Mouse (Mus musculus) neutrophil, adult 83 days (primary cell): ENCODE measurements around the gene Taar8a. TPM values are rescaled to one million over a fixed set of nuclear protein-coding genes. Genes with fewer than 3 reads are reported as not detected.

ENCODE experiments used
- total RNA-seq, 2 experiments: library from RNA; stranded (reverse); gene quantifications; one replicate each; pipeline ENCODE4 v1.2.4; 2023

The Taar8a gene
- not detected for total RNA-seq

DNA sequence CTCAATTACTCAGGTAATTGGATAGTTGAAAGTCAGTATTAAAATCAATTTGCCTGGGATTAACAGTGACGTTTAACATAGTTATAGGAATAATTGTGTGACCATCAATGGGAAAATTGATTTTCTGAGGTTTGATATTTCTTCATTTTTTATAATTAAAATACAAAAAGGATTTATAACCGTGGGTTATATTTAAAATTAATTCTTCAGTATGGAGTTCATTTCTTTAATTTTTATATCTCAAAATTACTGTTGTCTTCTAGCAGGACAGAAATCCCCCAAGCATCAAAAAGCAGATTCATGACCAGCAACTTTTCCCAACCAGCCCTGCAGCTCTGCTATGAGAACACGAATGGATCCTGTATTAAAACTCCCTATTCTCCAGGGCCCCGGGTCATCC, at the start of gene Taar8a:
TSS of gene Taar8a (plus strand) at position 301 of the 400 bp plus-strand sequence.

DNA sequence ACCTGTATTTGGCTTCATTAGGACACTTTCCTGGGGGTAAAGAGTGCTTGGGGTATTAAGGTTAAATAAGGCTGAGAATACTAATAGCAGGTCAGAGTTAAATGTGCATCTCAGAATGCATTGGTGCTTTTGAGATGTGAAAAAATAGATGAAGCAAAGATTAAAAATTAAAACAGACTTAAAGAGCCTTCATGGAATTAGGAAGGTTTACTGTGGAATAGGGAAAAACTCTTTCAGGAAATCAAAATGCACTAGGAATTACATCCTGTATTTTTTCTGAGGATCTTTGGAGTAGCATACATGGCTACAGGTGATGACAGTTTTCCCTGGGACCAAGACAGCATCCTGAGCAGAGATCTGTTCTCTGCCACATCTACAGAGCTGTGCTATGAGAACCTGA, 49.4 kb upstream of the Taar8a start, which contains the start of gene Taar7d:
TSS of gene Taar7d (plus strand) at position 301 of the 400 bp plus-strand sequence.

DNA sequence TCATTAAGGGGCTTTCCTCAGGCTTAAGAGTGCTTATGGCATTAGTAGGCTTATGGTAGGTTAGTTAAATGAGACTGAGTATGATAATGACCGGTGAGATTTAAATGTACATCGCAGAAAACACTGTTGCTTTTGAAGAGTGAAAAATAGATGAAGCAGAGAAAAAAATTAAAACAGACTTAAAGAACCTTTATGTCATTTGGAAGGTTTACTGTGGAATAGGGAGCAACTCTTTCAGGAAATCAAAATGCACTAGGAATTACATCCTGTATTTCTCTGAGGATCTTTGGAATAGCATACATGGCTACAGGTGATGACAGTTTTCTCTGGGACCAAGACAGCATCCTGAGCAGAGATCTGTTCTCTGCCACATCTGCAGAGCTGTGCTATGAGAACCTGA, 39.0 kb upstream of the Taar8a start, which contains the start of gene Taar7e:
TSS of gene Taar7e (plus strand) at position 301 of the 400 bp plus-strand sequence.

DNA sequence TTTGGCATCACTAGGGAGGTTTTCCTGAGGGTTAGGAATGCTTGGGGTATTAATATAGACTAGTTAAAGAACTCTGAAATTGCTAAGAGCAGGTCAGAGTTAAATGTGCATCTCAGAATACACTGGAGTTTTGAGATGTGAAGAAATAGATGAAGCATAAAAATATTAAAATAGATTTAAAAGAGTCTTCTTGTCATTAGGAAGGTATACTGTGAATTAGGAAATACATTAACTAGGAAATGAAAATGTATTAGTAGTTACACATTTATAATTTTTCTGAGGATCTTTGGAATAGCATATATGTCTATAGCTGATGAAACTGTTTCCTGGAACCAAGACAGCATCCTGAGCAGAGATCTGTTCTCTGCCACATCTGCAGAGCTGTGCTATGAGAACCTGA, 27.1 kb upstream of the Taar8a start, which contains the start of gene Taar7f:
TSS of gene Taar7f (plus strand) at position 301 of the 400 bp plus-strand sequence.

DNA sequence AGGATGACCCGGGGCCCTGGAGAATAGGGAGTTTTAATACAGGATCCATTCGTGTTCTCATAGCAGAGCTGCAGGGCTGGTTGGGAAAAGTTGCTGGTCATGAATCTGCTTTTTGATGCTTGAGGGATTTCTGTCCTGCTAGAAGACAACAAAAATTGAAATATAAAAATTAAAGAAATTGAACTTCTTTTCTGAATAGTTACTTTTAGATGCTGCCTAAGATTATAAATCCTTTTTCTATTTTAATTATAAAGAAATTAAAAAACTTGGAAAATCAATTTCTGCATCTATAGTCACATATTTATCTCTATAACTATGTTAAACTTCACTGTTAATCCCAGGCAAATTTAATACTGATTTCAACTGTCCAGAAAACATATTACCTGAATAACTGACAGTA, 15.9 kb downstream of the Taar8a start, which contains the start of gene Taar8b:
TSS of gene Taar8b (minus strand) at position 101 of the 400 bp plus-strand sequence.

GRCm38 (mm10) chr10:24101812-24102211, 25.5 kb downstream of the Taar8a start, which contains the start of gene Taar8c:
Gene Taar8c, minus strand, starts transcription at chr10:24101912.

DNA sequence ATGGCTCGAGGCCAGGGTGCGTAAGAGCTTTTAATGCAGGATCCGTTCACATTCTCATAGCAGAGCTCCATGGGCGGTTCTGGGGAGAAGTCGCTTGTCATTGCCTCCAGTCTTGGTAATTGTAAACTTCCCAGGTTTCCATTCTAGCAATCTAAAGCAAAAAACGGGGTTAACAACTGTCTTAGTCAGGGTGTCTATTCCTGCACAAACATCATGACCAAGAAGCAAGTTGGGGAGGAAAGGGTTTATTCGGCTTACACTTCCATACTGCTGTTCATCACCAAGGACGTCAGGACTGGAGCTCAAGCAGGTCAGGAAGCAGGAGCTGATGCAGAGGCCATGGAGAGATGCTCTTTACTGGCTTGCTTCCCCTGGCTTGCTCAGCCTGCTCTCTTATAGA, 33.1 kb downstream of the Taar8a start, which contains the start of gene Taar9:
TSS of gene Taar9 (minus strand) at position 101 of the 400 bp plus-strand sequence.

Other genes with a start within 250 kb of the Taar8a start
- 10 to 100 TPM; 44.1 to 48.1 TPM for gene Vnn3, start 225.0 kb upstream of the Taar8a start, total RNA-seq
- gene Vnn1, start 181.8 kb upstream of the Taar8a start, total RNA-seq: under 1 TPM in 1 of 2 experiments, not detected in 1; 0.46 TPM
- gene Taar1, start 156.1 kb upstream of the Taar8a start, total RNA-seq: not detected
- not detected for gene Taar2, start 137.9 kb upstream of the Taar8a start, total RNA-seq
- not detected for gene Taar3, start 126.9 kb upstream of the Taar8a start, total RNA-seq
- not detected for gene Taar4, start 116.0 kb upstream of the Taar8a start, total RNA-seq
- gene Taar5, start 105.8 kb upstream of the Taar8a start, total RNA-seq: not detected
- not detected for gene Taar6, start 90.9 kb upstream of the Taar8a start, total RNA-seq
- gene Taar7a, start 83.0 kb upstream of the Taar8a start, total RNA-seq: not detected
- gene Taar7b, start 76.6 kb upstream of the Taar8a start, total RNA-seq: not detected
- not detected for gene Taar7d, start 49.3 kb upstream of the Taar8a start, total RNA-seq
- gene Taar7e, start 38.9 kb upstream of the Taar8a start, total RNA-seq: not detected
- gene Taar7f, start 27.0 kb upstream of the Taar8a start, total RNA-seq: not detected
- gene Taar8b, start 15.8 kb downstream of the Taar8a start, total RNA-seq: not detected
- gene Taar8c, start 25.4 kb downstream of the Taar8a start, total RNA-seq: not detected
- gene Taar9, start 33.0 kb downstream of the Taar8a start, total RNA-seq: not detected
- 100 to 1,000 TPM in 1 of 2 experiments, 10 to 100 TPM in 1; 87.1 to 111 TPM for gene Stx7, start 72.8 kb downstream of the Taar8a start, total RNA-seq
- gene Moxd1, start 147.0 kb downstream of the Taar8a start, total RNA-seq: not detected